Mouse (Mus musculus) mouse embryonic stem cell (cell line): ENCODE data around the gene Smarcd1.
"Not testable (repeated sequence)": the region's sequence is repeated elsewhere in the genome, so short reads cannot be mapped to it uniquely, and the experiment has no call there.

ENCODE experiments used
- in situ Hi-C, 2 experiments: fragments of 300-500 bp; cut with MboI; formaldehyde crosslinking; loops; 1 replicate in 1 of 2; 3 replicates in 1 of 2; pipeline ENCODE4 v1.14.3; 2019 to 2020; ENCODE audit warnings: low sequenced_read_pairs in 2 of 2, low pct_unique_long_range_greater_than_20kb in 1 of 2, mixed read lengths in 1 of 2; ENCODE audit not compliant: unreplicated experiment in 1 of 2

Smarcd1 gene

DNA sequence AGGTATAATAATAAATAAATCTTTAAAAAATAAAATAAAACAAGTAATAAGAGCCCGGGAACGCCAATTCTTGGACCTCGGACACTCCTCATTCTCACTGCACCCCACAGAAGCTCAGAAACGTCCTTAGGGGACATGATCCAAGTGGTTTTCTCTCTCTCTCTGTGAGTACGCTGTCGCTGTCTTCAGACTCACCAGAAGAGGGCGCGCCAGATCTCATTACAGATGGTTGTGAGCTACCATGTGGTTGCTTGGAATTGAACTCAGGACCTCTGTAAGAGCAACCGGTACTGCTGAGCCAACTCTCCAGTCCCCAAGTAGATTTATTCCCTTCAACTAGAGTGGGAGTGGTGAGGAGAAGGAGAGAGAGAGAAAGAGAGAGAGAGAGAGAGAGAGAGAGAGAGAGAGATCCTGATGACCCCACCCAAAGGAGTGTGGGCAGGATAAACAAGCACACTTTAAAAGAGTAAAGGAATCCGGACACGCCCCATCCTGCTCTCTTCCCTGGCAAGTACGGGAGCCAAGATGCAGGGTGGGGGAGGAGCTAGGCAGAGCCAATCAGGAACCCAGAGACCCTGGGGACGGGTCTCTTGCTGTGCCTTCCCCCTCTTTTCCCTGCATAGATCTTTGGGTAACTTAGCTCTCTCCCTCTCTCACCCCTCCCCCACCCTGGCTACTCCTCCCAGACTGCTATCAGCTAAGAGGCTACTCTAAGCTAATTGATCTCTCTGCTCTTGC is 23.7 kb upstream of the Smarcd1 start:
- in situ Hi-C loops, result no loop called here

DNA sequence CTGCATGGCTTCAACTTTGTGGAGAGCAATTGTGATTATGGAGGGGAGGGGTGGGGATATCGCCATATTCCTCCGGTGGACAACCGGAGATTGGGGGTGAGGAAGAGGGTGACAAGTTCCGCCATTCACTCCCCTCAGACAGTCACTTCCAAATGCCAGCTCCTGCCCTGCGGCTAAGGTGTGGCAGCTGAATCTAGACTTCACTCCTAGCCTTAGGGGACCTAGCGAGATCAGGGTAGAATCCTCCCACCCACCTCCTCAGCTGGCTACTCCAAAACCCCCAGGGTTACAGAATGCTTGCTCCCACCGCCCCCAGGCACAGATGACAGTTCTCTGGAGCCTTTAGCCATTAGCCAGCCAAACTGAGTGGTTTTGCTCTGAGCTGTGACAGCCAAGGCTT is 22.9 kb upstream of the Smarcd1 start:
- in situ Hi-C loops, result no loop called here

- in situ Hi-C loops, result no loop called here
These were observed 19.0 kb upstream of the Smarcd1 start for GRCm38 (mm10) chr15:99682880-99683279.

- in situ Hi-C loops, result no loop called here
These were observed 17.8 kb upstream of the Smarcd1 start for GRCm38 (mm10) chr15:99684156-99684555.

DNA sequence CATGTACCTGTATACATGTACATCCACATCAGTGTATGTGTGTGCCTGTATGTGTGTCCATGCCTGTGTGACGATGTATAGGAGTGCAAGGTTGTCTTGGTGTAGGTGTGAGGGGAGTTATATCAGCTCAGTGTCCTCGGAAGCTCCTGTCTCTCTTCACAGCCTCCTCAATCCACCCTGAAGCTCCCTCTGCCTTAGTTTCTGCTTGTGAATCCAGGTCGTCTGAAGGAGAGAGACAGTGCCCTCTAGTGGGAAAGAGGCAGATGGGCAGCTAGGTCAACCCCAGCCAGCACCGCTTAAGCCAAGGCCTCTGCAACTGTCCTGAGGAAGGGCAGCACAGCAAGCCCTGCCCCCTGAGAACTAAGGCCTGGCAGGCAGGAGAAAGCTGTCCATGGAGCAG is 13.2 kb upstream of the Smarcd1 start:
- in situ Hi-C loops, result no loop called here

DNA sequence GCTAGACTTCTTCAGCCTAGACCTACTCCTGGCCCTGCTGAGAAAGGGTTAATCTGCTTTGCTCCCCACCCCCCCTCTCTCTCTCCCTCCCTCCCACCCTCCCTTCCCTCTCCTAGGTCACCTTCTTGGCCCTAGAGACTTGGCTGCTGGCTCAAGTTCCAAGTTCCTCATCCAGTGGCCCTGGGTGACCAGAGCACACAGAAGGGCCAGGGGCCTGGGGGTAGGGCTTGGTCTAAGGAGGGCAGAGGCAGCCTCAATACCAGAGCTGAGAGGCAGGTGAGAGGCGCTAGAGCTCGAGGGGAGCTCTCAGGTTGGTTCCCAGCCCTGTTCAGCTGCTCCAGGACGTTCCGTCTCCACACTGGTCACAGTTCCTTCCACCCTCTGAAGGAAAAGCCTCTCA is 11.0 kb upstream of the Smarcd1 start:
- in situ Hi-C loops, result no loop called here

DNA sequence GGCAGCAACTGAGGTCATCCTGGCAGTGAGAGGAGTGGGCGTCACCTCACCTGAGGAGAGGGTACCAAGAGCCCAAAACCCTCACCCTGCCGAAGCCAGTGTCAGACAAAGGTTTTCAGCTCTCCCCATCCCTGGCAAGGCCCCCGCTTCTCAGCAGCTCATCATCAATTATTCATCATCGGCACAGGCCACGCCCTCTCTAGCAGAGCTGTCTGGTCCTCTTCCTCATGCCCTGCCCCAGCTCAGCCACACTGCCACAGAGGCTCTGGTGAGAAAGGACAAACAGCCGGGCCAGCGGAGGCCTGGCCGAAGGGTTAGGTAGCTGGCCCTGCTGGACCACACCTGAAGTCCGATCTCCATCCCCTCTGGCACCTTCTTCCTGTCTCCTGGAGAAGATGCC is 10.0 kb upstream of the Smarcd1 start:
- in situ Hi-C loops, result no loop called here

DNA sequence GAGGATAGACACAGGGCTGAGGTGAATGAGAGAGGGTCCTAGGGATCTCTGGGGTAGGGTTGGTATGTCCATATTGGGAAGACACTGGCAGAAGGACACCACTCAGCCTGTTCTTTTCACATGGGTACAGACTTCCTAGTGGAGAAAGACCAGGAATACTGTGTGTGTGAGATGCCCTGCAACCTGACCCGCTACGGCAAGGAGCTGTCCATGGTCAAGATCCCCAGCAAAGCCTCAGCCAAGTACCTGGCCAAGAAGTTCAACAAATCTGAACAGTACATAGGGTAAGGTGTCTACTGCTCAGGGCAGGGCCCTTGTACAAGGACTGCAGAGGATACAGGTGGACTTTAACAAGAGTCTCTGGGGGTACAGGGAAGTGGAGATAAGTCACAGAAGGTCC is 4.6 kb upstream of the Smarcd1 start:
- in situ Hi-C loops, result no loop called here

DNA sequence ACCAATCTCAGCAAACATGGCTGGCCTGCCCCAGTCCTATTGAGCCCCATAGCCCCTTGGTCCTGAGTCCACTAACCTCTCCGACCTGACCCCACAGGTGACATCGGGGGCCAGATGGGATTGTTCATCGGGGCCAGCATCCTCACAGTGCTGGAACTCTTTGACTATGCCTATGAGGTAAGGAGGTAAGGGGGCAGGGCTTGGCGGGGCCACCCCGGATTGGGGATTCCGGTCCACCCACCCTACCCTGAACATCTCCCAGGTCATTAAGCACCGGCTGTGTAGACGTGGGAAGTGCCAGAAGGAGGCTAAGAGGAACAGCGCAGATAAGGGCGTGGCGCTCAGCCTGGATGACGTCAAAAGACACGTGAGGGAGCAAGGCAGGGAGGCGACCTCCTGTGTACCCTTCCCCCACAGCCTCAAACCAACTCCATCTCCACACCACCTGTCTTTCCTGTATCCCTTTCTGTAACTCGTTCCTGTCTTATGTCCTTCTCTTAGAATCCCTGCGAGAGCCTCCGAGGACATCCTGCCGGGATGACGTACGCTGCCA is 3.3 kb upstream of the Smarcd1 start:
- in situ Hi-C loops, result no loop called here

- in situ Hi-C loops, result no loop called here
These were observed 2.2 kb upstream of the Smarcd1 start for GRCm38 (mm10) chr15:99699715-99700114.

DNA sequence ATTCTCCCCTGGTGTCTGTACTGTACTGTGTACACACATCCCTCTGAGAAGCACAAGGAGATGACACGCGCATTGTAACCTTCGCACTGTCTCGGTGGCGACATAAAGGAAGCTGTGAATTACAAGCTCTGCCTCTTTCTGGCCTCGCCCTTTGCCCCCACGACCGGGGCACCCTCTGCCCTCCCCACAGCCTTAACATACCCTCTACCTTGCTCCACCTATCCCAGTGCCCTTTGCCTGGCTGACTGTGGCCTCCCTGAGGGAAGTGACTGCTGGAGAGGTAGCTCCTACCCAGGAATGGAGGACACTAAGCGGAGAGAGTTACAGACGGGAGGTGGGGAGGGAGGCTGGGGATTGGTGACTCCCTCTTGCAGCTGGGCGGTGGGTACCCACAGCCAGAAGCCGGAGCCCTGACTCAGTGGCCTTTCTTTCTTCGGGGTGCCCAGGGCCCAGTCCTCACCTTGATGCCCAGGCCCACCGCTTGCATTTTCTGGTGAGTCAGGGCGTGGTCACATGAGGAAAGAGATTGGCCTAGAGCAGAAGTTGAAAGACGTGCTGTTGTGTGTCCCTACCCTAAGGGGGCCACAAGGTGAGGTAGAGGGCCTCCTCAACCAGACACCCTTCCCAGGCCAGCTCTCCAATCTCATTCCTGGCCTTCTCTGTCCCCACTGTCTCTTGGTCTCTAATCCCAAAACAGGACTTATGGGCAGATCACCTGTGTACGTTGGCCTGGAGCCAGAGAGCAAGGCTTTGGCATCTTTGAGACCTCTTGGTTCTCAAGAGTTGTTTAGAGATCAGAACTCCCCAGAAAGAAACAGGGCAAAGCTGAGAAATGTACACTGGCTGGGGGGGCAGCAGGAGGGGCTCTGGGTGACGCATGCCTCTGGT is 1.5 kb upstream of the Smarcd1 start:
- in situ Hi-C loops, result no loop called here

DNA sequence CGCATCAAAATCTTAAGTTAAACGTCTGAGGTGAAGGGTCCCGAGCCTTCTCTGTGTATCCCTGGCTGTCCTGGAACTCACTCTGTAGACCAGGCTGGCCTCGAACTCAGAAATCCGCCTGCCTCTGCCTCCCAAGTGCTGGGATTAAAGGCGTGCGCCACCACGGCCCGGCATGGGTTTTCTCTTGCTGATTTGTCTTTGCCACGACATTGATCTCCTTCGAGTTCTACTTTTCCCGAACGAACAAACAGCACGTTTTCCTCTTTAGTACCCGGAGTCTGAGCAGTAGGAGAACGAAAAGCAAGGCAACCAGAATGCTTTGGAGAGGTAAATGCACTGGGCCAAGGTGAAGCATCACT is 310 bp upstream of the Smarcd1 start:
- in situ Hi-C loops, result not testable (repeated sequence)

DNA sequence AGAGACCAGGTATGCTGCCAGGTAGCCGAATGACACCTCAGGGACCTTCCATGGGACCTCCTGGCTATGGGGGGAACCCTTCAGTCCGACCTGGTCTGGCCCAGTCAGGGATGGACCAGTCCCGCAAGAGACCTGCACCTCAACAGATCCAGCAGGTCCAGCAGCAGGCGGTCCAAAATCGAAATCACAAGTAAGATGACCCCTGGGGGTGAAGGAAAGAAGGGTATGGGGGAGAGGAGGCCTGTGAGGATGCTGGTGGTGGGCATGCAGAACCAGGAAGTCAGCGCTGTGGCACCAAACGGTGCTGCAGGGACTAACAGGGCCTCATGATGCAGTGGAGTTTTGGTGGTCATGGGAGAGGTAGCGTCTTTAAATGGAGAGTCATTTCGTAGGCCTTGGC is 1.2 kb downstream of the Smarcd1 start:
- in situ Hi-C loops, result no loop called here

DNA sequence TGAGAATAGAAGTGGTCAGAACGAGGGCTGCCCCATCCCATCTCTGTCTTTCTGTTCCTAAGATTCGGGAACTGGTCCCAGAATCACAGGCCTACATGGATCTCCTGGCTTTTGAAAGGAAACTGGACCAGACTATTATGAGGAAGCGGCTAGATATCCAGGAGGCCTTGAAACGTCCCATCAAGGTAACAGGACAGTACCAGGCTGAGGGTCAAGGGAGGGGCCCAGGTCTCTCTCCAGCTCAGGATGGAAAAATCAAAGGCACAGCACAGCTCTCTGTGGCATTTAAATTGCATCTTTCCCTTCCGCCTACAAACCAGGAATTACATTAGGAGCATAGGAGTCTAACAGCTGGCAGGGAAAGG is 1.7 kb downstream of the Smarcd1 start:
- in situ Hi-C loops, result no loop called here

DNA sequence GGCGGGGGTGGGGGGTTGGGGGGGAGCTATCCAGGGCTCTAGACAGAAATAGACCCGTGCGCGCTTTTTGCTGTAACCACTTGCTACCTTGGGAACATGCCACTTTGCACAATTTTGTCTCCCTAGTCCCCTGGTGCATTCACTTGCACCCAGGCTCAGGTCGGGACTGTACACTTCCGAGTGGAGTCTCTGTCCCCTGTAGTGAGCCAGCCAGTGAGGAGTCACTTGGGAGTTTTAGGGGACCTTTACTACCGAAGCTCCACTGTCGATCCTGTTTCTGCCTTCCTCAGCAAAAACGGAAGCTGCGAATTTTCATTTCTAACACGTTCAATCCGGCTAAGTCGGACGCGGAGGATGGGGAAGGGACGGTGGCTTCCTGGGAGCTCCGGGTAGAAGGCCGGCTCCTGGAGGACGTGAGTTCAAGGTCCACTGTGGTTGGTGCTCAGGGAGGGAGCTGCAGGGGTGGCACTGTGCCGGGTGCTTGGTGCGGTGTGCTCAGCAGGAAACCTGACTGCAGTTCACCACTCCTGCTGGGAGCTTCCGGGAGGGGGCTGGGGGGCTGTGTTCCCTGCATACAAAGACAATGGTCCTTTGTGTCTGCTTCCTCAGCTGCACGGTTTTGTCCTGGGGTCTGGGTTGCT is 2.2 kb downstream of the Smarcd1 start:
- in situ Hi-C loops, result no loop called here

GRCm38 (mm10) chr15:99704881-99705280 is 3.0 kb downstream of the Smarcd1 start:
- in situ Hi-C loops, result no loop called here

GRCm38 (mm10) chr15:99705440-99706048 is 3.6 kb downstream of the Smarcd1 start, which contains the start of gene Gm17349:
Gm17349 (minus strand) TSS chr15:99705490.
- in situ Hi-C loops, result no loop called here

DNA sequence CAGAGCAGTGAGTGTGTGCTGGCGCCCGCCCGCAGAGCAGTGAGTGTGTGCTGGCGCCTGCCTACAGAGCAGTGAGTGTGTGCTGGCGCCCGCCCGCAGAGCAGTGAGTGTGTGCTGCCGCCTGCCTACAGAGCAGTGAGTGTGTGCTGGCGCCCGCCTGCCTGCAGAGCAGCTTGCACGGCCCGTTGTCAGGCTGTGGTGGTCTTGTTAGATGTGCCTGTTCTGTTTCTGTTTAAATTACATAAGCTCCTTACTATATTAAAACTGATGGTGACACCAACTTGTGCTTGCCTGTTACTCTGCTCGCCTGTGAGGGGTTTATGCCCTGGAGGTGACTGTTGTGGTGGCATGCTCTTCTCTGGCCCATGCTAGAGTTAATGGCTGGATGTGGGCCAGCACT is 6.2 kb downstream of the Smarcd1 start:
- in situ Hi-C loops, result no loop called here
